Mouse (Mus musculus) layer of hippocampus, adult 2 months (tissue): ENCODE data around the gene Hbb-bh2. TPM values are rescaled to one million over a fixed set of nuclear protein-coding genes. Genes with fewer than 3 reads are reported as not detected.
"Not testable (repeated sequence)": the region's sequence is repeated elsewhere in the genome, so short reads cannot be mapped to it uniquely, and the experiment has no call there.

Source experiments
- DNase-seq, 2 experiments: peaks; one replicate each; pipeline ENCODE4 v3.0.0; 2022; ENCODE audit warnings: low spot score in 2 of 2
- H3K27ac ChIP-seq: fragments of 200-600 bp; 2 replicates; pipeline ENCODE4 v1.8.1; 2022
- H3K4me3 ChIP-seq: fragments of 200-600 bp; 2 replicates; pipeline ENCODE4 v1.8.1; 2022; ENCODE audit warnings: mild to moderate bottlenecking
- CTCF ChIP-seq: fragments of 200-600 bp; conservative IDR thresholded peaks from 2 replicates; pipeline ENCODE4 v1.8.1; 2022; ENCODE audit warnings: antibody characterized with exemption, mild to moderate bottlenecking, moderate library complexity
- total RNA-seq, 2 experiments: library from RNA; stranded (reverse); gene quantifications; 2 replicates each; pipeline ENCODE4 v1.2.3; 2021

Gene Hbb-bh2
- total RNA-seq, 2 experiments from 2014 or later, result not detected

- H3K27ac ChIP-seq, result no peak within 1 kb of the TSS
- no peak for TF ChIP-seq CTCF
Observed at GRCm38 (mm10) chr7:103827808-103828207, 12.5 kb downstream of the Hbb-bh2 start, which contains the start of gene Hbb-bs. Gene Hbb-bs, minus strand, starts transcription at chr7:103828096.

GRCm38 (mm10) chr7:103827139-103827538 lies 13.2 kb downstream of the Hbb-bh2 start:
- not testable (repeated sequence) for H3K27ac ChIP-seq, DNase-seq, H3K4me3 ChIP-seq

More at GRCm38 (mm10) chr7:103827808-103828207, 12.5 kb downstream of the Hbb-bh2 start, which contains the start of gene Hbb-bs:
- H3K4me3 ChIP-seq, result no peak within 1 kb of the TSS
- DNase-seq, result no peak

DNA sequence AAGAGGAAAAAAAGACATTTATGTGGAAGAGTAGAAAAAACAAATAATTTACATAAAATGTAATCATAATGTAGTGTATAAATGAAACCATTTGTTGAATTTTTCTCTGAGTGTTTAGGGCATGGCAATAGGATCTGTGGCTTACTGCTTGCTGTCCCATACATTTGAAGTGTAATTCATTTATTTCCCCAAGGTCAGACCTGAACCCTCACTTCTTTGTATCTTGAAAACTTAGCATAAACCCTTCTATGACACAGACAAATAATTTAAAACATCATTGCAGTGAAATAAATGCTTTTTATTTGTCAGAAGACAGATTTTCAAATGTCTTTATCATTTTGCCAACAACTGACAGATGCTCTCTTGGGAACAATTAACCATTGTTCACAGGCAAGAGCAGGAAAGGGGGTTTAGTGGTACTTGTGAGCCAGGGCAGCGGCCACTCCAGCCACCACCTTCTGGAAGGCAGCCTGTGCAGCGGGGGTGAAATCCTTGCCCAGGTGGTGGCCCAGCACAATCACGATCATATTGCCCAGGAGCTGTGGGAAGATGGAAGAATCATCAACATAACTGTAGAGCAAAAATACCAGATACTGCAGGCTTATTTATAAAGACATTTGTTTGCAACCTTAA lies 13.9 kb downstream of the Hbb-bh2 start:
- DNase-seq, result no peak
- no peak overlapping the region for H3K4me3 ChIP-seq
- H3K27ac ChIP-seq, result no peak overlapping the region
- no peak for TF ChIP-seq CTCF

GRCm38 (mm10) chr7:103825536-103826254 lies 14.6 kb downstream of the Hbb-bh2 start:
- no peak for TF ChIP-seq CTCF
- Histone ChIP-seq H3K4me3 (no peak overlapping the region), H3K27ac (no peak overlapping the region)
- no peak for DNase-seq

DNA sequence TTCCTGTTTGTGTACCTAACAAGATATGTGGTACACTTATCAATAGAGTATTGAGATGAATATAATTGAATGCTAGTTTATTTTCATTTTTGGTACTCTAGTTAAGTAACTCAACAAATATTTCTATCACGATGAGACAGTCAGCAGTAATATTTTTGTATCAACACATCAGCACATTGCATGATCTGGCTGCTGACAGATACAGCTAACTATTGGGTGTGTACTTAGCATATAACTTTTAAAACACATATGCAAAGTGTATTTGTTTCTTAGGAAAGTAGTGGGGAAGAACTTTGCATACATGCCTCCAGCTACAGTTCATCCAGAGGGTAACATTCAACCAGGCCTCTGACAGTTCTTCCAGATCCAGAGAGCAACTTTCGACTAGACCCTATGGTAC lies 15.7 kb downstream of the Hbb-bh2 start:
- DNase-seq, result no peak
- Histone ChIP-seq H3K4me3 (no peak overlapping the region), H3K27ac (no peak overlapping the region)
- TF ChIP-seq CTCF, result no peak

DNA sequence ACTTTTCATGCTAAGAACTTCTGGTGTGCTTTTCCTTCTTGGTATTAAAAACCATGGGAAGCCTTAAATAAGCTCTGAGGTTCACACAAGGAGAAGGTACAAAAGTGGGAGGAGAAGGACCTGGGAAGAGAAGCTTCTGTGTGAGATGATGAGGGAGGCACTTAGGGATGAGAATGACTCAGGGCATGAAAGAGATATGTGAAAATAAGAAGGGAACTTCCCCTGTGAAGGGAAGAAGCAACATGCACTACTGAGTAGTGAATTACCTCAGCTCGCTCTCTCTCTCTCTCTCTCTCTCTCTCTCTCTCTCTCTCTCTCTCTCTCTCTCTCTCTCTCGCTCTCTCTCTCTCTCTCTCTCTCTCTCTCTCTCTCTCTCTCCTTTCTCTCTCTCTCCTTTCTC lies 25.2 kb downstream of the Hbb-bh2 start:
- not testable (repeated sequence) for H3K27ac ChIP-seq, DNase-seq, H3K4me3 ChIP-seq

DNA sequence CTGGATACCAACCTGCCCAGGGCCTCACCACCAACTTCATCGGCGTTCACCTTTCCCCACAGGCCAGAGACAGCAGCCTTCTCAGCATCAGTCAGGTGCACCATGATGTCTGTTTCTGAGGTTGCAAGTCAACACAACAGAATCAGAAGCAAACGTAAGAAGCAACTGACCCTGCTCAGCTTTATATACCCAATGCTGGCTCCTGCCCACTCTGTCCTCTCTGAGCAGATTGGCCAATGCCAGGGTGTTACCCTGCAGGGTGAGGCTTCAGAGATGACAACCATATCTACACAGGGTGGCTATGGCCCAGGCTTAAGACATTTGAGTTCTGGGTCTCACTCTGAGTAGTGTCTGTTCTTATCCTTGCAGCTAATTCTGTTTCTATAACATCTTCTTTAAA lies 26.6 kb downstream of the Hbb-bh2 start, which contains the start of gene Hbb-bt:
TSS of gene Hbb-bt (minus strand) at position 231 of the 400 bp plus-strand sequence.
- DNase-seq, result no peak
- H3K4me3 ChIP-seq, result no peak within 1 kb of the TSS
- no peak within 1 kb of the TSS for H3K27ac ChIP-seq
- no peak for TF ChIP-seq CTCF

GRCm38 (mm10) chr7:103813152-103813551 lies 27.2 kb downstream of the Hbb-bh2 start:
- H3K4me3 ChIP-seq, H3K27ac ChIP-seq, DNase-seq: not testable (repeated sequence)

DNA sequence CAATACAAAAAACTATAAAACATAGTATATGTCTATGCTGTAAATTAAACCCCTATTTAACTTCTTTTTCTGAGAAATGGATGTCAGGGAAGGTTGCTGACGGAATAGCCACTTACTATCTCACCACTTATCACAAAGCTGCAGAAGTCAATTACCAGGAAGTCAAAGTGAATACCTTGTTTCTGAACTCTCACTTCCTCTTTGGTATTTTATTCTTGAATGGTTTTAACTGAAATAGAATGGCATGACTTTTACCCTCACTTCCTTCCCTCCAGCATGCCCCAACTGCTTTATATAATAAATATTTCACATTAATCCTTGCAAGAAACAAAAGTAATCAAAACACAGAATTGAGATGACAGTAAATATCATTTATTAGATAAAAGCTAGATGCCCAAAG lies 28.1 kb downstream of the Hbb-bh2 start:
- no peak overlapping the region for H3K4me3 ChIP-seq
- no peak overlapping the region for H3K27ac ChIP-seq
- no peak for TF ChIP-seq CTCF
- DNase-seq, result no peak

DNA sequence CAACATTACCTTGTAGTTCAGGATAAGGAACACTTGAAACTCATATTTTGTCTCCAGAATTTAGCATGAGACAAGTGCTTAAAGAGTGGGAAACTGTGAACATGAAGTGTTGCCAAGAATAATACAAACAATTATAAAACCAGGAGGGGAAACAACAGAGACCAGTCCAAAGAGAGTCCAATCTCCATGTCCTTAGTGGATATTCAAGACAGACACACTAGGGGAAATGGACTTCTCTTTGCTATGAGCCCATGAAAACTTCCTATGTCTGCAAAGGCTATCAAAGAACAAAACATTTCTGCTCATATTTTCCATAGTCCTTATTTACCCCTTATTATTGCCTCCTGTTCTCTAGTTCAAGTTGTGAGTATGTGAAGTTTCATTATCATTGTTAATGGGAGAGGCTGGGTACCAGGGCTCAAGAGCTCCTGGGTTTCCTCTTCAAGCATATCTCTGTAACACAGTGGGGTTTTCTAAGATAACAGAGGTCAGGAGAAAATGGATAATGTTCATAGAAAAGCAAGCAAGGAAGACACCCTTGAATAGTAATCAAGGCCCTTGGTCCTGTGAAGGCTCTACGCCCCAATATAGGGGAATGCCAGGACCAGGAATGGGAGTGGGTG lies 29.0 kb downstream of the Hbb-bh2 start:
- DNase-seq, result no peak
- no peak for TF ChIP-seq CTCF
- Histone ChIP-seq H3K27ac (no peak overlapping the region), H3K4me3 (no peak overlapping the region)

DNA sequence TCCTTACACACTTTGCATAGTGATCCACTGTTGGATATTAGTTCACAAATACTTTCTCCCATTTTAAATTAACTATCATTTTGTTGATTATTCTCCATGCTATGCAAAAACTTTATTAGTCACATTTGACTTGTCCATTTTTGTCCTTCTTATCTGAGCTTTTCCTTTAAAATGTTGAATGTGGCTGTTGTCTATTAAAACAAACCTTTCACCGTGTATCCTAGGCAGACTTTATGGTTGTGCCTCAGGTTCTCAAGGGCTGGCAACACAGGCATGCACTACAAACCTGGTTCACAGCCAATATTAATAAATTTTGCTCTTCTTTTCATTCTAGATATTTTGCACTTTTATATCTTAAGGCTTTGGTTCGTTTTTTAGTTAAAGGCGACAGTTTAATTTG lies 29.6 kb downstream of the Hbb-bh2 start:
- no peak overlapping the region for H3K27ac ChIP-seq
- no peak for TF ChIP-seq CTCF
- no peak for DNase-seq
- H3K4me3 ChIP-seq, result no peak overlapping the region

DNA sequence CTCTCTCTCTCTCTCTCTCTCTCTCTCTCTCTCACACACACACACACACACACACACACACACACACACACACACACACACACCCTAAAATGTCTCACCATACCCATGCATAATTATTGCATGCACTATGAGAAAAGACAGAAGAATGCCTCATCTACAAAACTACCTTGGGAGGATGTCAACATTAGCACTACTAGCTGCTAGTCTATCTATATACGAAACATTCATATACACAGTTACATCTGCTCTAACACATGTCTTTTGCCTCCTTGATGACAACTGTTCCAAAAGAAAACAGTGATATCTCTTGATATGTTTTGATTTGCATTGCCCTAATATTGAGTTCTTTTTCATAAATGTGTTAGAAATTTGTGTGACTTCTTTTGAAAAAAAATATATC lies 30.0 kb downstream of the Hbb-bh2 start:
- H3K27ac ChIP-seq, result no peak overlapping the region
- no peak for TF ChIP-seq CTCF
- no peak overlapping the region for H3K4me3 ChIP-seq
- DNase-seq, result no peak

- DNase-seq, result no peak
- no peak for TF ChIP-seq CTCF
- Histone ChIP-seq H3K27ac (no peak overlapping the region), H3K4me3 (no peak overlapping the region)
Observed at GRCm38 (mm10) chr7:103809801-103810155, 30.5 kb downstream of the Hbb-bh2 start.
